Mouse (Mus musculus): ENCODE measurements around the gene Myl3. TPM values are rescaled to one million over a fixed set of nuclear protein-coding genes. Genes with fewer than 3 reads are reported as not detected.

The Myl3 gene
- polyA plus RNA-seq, 1 experiment from 2014 or later: 4,391 TPM

DNA sequence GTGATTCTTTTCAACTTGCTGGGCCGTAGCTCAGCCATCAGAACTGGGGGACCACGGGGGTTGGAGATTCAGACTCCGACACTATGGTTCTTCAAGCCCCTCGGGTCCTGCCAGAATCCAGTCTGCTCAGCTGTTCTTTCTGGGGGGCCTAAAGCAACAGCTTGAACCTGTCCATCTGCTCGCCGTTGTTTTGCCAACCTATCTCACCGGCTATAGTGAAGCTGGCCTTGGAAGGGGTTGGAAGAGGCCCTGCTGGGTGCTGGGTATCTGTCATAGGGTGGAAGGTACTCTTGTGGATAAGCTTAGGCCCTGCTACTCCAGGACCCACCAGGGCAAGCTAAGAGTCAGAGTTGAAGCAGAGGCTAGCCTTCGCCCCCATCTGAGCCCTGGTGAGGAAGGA is 19.2 kb downstream of the Myl3 start:
- Histone ChIP-seq H3K4me1 (ENCODE audit: control insufficient read depth, insufficient read depth, low read length) (peaks cover 17% of the 10 kb centered on the region), H3K4me3 (ENCODE audit: low read length) (no peak overlapping the region), H3K36me3 (ENCODE audit: control insufficient read depth, insufficient read depth) (no peaks in the 10 kb centered on the region), H3K27ac (ENCODE audit: low read length) (no peak overlapping the region), H3K9ac (ENCODE audit: low read length) (no peak overlapping the region), H3K9me3 (replicated peaks; ENCODE audit: control insufficient read depth, low read length) (no peaks in the 10 kb centered on the region), H3K4me2 (ENCODE audit: low read depth, low read length) (no peak overlapping the region), H3K27me3 (ENCODE audit: control insufficient read depth, insufficient read depth, low read length) (no peaks in the 10 kb centered on the region)
- no peak for ATAC-seq (replicated peaks; ENCODE audit: extremely low read depth, insufficient read depth, low FRiP score)
- 83% methylated on average over 8 of the region's 8 CpGs for WGBS

DNA sequence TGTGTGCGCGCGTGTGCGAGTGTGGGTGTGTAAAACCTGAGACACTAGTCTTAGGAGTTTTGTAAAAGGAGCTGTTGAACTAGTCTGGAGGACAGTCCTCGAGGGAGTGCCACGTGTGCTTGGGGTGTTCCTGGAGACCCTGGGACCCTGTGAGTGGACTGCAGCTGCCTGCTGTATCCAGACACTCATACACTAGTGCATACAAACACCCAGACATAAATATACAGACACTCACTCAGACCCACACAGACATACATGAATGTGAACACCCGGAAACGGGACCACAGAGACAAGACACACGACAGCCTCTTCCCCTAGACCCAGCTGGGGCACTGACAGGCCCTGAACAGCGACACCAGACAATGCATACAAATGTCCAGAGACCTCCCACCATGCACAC is 21.1 kb downstream of the Myl3 start:
- H3K4me1 ChIP-seq (ENCODE audit: control insufficient read depth, insufficient read depth, low read length): peaks cover 21% of the 10 kb centered on the region
- no peak for ATAC-seq (replicated peaks; ENCODE audit: extremely low read depth, insufficient read depth, low FRiP score)
- no peaks in the 10 kb centered on the region for H3K9me3 ChIP-seq (replicated peaks; ENCODE audit: control insufficient read depth, low read length)
- H3K4me2 ChIP-seq (ENCODE audit: low read depth, low read length): peak overlapping the region; percentile 72
- peak overlapping the region; percentile 79 for H3K4me3 ChIP-seq (ENCODE audit: low read length)
- peak overlapping the region; percentile 79 for H3K9ac ChIP-seq (ENCODE audit: low read length)
- 61% methylated on average over 10 of the region's 10 CpGs for WGBS
- peaks cover 9% of the 10 kb centered on the region; the same call in 1 of the 2 replicates for H3K36me3 ChIP-seq (ENCODE audit: control insufficient read depth, insufficient read depth)
- H3K27me3 ChIP-seq (ENCODE audit: control insufficient read depth, insufficient read depth, low read length): no peaks in the 10 kb centered on the region
- peak overlapping the region; percentile 98 for H3K27ac ChIP-seq (ENCODE audit: low read length)

- Histone ChIP-seq H3K9me3 (replicated peaks; ENCODE audit: control insufficient read depth, low read length) (no peaks in the 10 kb centered on the region), H3K27me3 (ENCODE audit: control insufficient read depth, insufficient read depth, low read length) (no peaks in the 10 kb centered on the region), H3K4me1 (ENCODE audit: control insufficient read depth, insufficient read depth, low read length) (peaks cover 27% of the 10 kb centered on the region), H3K36me3 (ENCODE audit: control insufficient read depth, insufficient read depth) (peaks cover 15% of the 10 kb centered on the region), H3K9ac (ENCODE audit: low read length) (peak overlapping the region; percentile 92), H3K27ac (ENCODE audit: low read length) (peak overlapping the region; percentile 98), H3K4me2 (ENCODE audit: low read depth, low read length) (peak overlapping the region; percentile 72), H3K4me3 (ENCODE audit: low read length) (peak overlapping the region; percentile 79)
- peak; percentile 90 for ATAC-seq (replicated peaks; ENCODE audit: extremely low read depth, insufficient read depth, low FRiP score)
- 34% methylated on average over 2 of the region's 2 CpGs for WGBS
Observed at GRCm38 (mm10) chr9:110763405-110763804, 21.7 kb downstream of the Myl3 start.

DNA sequence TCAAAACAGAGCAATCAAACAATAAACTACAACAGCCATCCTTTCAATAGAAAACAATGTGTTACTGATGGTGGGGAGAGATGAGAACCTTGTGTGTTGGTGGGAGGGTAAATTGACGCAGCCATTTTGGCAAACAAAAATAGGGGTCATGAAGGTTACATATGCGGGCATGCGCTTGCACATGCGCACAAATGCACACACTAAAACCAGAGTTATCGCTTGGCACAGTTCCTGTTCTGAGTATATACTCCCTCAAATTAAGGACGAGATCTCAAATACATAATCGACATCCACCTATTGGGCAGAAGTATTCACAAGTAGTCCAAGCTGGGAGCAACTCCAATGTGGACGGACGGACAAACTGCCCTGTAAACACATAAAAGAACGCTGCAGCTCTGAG is 30.7 kb downstream of the Myl3 start:
- H3K4me1 ChIP-seq (ENCODE audit: control insufficient read depth, insufficient read depth, low read length): peaks cover 23% of the 10 kb centered on the region
- no peaks in the 10 kb centered on the region for H3K9me3 ChIP-seq (replicated peaks; ENCODE audit: control insufficient read depth, low read length)
- no peak for ATAC-seq (replicated peaks; ENCODE audit: extremely low read depth, insufficient read depth, low FRiP score)
- H3K36me3 ChIP-seq (ENCODE audit: control insufficient read depth, insufficient read depth): peaks cover 30% of the 10 kb centered on the region
- no peak overlapping the region for H3K27ac ChIP-seq (ENCODE audit: low read length)
- no peaks in the 10 kb centered on the region for H3K27me3 ChIP-seq (ENCODE audit: control insufficient read depth, insufficient read depth, low read length)
- 84% methylated on average over 10 of the region's 10 CpGs for WGBS
- H3K4me3 ChIP-seq (ENCODE audit: low read length): no peak overlapping the region
- no peak overlapping the region for H3K4me2 ChIP-seq (ENCODE audit: low read depth, low read length)
- H3K9ac ChIP-seq (ENCODE audit: low read length): no peak overlapping the region

GRCm38 (mm10) chr9:110774403-110775268 is 33.0 kb downstream of the Myl3 start:
- 52% methylated on average over 15 of the region's 15 CpGs for WGBS
- peak overlapping the region; percentile 60 for H3K27ac ChIP-seq (ENCODE audit: low read length)
- no peak overlapping the region for H3K4me3 ChIP-seq (ENCODE audit: low read length)
- H3K9ac ChIP-seq (ENCODE audit: low read length): 0 out of 2 replicates have a peak overlapping the region, but pooled peaks have one; percentile 36
- H3K9me3 ChIP-seq (replicated peaks; ENCODE audit: control insufficient read depth, low read length): no peaks in the 10 kb centered on the region
- H3K4me2 ChIP-seq (ENCODE audit: low read depth, low read length): no peak overlapping the region; the same call in 1 of the 2 replicates
- H3K27me3 ChIP-seq (ENCODE audit: control insufficient read depth, insufficient read depth, low read length): no peaks in the 10 kb centered on the region
- H3K36me3 ChIP-seq (ENCODE audit: control insufficient read depth, insufficient read depth): peaks cover 10% of the 10 kb centered on the region
- peaks cover 13% of the 10 kb centered on the region for H3K4me1 ChIP-seq (ENCODE audit: control insufficient read depth, insufficient read depth, low read length)
- ATAC-seq (replicated peaks; ENCODE audit: extremely low read depth, insufficient read depth, low FRiP score): no peak

- H3K27ac ChIP-seq (ENCODE audit: low read length): peak overlapping the region; percentile 60
- ATAC-seq (replicated peaks; ENCODE audit: extremely low read depth, insufficient read depth, low FRiP score): no peak
- peak overlapping the region; percentile 7 for H3K4me2 ChIP-seq (ENCODE audit: low read depth, low read length)
- peaks cover 2% of the 10 kb centered on the region for H3K36me3 ChIP-seq (ENCODE audit: control insufficient read depth, insufficient read depth)
- peak overlapping the region; percentile 36; the same call in 1 of the 2 replicates for H3K9ac ChIP-seq (ENCODE audit: low read length)
- no peak overlapping the region for H3K4me3 ChIP-seq (ENCODE audit: low read length)
- H3K9me3 ChIP-seq (replicated peaks; ENCODE audit: control insufficient read depth, low read length): no peaks in the 10 kb centered on the region
- H3K27me3 ChIP-seq (ENCODE audit: control insufficient read depth, insufficient read depth, low read length): no peaks in the 10 kb centered on the region
- H3K4me1 ChIP-seq (ENCODE audit: control insufficient read depth, insufficient read depth, low read length): peaks cover 14% of the 10 kb centered on the region
- 54% methylated on average over 10 of the region's 10 CpGs for WGBS
Observed at GRCm38 (mm10) chr9:110775269-110776022, 33.8 kb downstream of the Myl3 start.

DNA sequence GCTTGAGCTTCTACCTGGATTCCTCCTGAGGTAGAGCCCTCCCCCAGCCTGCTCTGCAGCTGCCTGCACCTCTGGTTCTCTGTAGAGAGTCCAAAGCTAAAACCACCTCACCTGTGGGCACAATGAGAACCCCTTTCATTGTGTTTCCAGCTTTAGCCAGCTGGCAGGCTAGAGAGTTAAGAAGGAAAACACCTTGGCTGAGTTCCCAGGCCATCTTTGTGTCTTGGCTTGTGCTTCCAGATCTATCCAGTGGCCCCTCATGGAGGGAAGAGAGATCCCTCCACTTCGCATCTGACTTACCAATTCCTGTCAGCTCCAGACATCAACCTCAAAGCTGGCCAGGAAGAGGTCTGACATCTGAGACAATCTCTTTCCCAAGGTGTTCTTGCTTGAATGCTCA is 36.4 kb downstream of the Myl3 start:
- ATAC-seq (replicated peaks; ENCODE audit: extremely low read depth, insufficient read depth, low FRiP score): no peak

GRCm38 (mm10) chr9:110778559-110778958 is 36.9 kb downstream of the Myl3 start:
- H3K4me1 ChIP-seq (ENCODE audit: control insufficient read depth, insufficient read depth, low read length): peaks cover 26% of the 10 kb centered on the region
- H3K4me3 ChIP-seq (ENCODE audit: low read length): no peak overlapping the region
- no peaks in the 10 kb centered on the region for H3K9me3 ChIP-seq (replicated peaks; ENCODE audit: control insufficient read depth, low read length)
- 79% methylated on average over 7 of the region's 7 CpGs for WGBS
- no peaks in the 10 kb centered on the region for H3K27me3 ChIP-seq (ENCODE audit: control insufficient read depth, insufficient read depth, low read length)
- ATAC-seq (replicated peaks; ENCODE audit: extremely low read depth, insufficient read depth, low FRiP score): no peak
- H3K27ac ChIP-seq (ENCODE audit: low read length): no peak overlapping the region
- H3K9ac ChIP-seq (ENCODE audit: low read length): no peak overlapping the region
- no peaks in the 10 kb centered on the region for H3K36me3 ChIP-seq (ENCODE audit: control insufficient read depth, insufficient read depth)
- H3K4me2 ChIP-seq (ENCODE audit: low read depth, low read length): no peak overlapping the region

More for the DNA sequence above, 36.4 kb downstream of the Myl3 start:
- no peak overlapping the region for H3K4me3 ChIP-seq (ENCODE audit: low read length)
- H3K9ac ChIP-seq (ENCODE audit: low read length): no peak overlapping the region
- peaks cover 24% of the 10 kb centered on the region for H3K4me1 ChIP-seq (ENCODE audit: control insufficient read depth, insufficient read depth, low read length)
- H3K27ac ChIP-seq (ENCODE audit: low read length): no peak overlapping the region
- no peaks in the 10 kb centered on the region for H3K36me3 ChIP-seq (ENCODE audit: control insufficient read depth, insufficient read depth)
- no peaks in the 10 kb centered on the region for H3K9me3 ChIP-seq (replicated peaks; ENCODE audit: control insufficient read depth, low read length)
- 61% methylated on average over 1 of the region's 1 CpGs for WGBS
- no peak overlapping the region for H3K4me2 ChIP-seq (ENCODE audit: low read depth, low read length)
- H3K27me3 ChIP-seq (ENCODE audit: control insufficient read depth, insufficient read depth, low read length): no peaks in the 10 kb centered on the region

Measured in heart, embryonic 16.5 days (tissue).